Mouse (Mus musculus): Measurements from ENCODE around the gene Klhl15.
"Not testable (repeated sequence)": the region's sequence is repeated elsewhere in the genome, so short reads cannot be mapped to it uniquely, and the experiment has no call there.

The Klhl15 gene

DNA sequence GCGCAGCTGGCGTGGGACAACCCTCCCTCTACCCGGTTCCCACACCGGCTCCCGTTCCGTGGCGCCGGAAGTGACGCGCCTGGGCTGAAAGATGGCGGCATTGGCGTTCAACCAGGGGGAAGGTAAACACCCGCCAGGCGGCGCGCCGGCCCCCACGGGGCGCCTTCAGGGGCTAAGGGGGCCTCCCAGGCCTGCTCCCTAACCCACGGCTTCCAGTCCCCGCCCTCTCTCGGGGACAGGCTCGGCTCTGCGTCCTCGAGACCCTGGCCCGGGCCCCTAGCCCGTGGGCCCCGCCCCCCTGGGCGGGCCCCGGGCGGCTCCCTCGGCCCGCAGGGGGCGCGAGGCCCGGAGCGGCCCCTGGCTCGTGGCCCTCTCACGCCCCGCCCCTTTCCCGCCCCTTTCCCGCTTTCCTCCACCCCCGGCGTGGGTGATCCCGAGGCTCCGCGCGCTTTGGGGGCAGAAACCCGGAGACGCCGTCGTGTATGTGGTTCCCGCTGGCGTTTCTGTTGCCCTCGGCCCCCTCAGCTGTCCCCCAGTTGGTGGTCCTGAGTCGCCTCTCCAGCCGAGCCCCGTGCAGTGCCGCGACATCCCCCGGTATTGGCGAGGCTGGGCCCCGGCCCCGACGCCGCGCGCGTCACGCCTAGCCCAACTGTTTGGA, at the start of gene Klhl15:
Gene Klhl15 (plus strand): TSS at position 68 of the 658 bp plus-strand sequence.
- DNase-seq, result peak; percentile 99

DNA sequence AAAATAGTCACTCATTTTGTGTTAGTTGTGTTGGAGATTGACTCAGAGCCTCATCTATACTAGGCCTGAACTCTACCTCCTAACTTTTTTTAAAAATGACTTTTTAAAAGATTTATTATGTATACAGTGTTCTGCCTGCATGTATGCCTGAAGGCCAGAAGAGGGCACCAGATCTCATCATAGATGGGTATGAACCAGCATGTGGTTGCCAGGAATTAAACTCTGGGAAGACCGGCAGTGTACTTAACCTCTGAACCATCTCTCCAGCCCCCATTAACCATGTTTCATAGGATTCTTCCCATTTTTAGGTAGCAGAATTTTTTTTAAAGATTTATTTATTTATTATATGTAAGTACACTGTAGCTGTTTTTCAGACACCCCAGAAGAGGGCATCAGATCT, 49.2 kb upstream of the Klhl15 start:
- DNase-seq, result no peak

- DNase-seq, result not testable (repeated sequence)
Observed at GRCm38 (mm10) chrX:94193901-94194300, 40.5 kb upstream of the Klhl15 start.

- no peak for DNase-seq
Observed at GRCm38 (mm10) chrX:94197789-94198188, 36.6 kb upstream of the Klhl15 start.

DNA sequence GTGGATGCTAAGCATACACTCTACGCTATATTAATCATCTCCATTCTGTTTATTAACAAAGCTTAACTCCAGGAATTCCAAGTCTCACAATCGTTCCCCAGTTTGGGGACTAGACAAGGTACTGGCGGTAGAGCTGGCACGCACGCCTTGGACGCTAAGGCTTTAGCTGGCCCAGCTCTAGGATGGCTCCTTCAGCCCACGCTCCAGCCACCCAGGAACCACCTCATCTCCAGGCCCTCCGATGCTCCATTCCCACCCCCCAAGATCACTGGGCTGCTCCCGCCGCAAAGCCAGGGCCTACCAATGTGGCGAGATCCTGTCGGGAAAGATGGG, 22.2 kb upstream of the Klhl15 start:
- no peak for DNase-seq

DNA sequence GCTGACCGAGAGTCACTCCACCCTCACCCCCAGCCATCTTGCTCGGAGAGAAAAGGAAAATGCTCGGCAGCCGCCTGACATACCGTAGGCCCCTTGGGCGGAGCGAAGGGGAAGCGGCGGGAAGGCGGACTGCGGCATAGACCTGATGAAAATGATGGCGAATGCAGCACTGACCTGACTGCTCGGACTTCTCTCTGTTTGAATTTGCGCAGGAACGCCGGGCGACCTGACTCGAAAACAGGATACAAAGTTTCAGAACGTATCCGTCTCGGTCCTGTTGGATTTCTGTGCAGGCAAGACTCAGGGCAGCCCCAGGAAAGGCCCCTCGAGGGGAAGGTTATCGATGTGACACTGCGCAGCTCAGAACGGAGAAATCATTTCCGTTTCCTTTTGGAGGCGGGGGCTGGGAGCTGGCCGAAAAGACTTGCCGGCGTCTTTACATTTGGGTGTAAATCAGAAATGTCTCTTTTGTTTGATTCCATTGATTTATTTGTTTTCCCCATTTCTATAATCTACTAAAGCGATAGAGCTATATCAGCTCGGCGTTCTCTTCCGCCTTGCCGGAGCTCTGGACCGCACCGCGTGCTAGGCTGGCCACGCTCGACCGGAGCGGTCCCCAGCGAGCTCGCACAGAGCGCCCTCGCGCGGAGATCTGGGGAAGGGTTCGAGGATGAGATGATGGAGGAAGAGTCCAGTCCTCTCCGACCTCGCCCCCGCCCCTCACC, 21.6 kb upstream of the Klhl15 start, which contains the start of gene Eif2s3x:
Gene Eif2s3x (minus strand): TSS at position 266 of the 725 bp plus-strand sequence.
- peak; percentile 98 for DNase-seq

DNA sequence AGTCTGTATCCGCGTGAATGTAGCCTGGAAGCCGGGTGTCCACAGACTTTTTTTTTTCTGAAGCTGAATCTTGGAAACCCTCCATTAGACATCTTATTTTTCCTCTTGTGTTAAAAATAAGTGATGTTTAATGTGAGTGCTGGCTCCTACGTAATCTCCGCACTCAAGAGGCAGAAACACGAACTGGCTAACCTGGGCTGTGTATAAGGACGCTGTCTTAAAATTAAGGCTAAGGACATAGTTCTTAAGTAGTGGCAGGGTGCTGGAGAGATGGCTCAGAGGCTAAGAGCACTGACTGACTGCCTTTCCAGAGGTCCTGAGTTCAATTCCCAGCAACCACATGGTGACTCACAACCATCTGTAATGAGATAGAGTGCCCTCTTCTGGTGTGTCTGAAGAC, 21.0 kb upstream of the Klhl15 start:
- DNase-seq, result no peak

DNA sequence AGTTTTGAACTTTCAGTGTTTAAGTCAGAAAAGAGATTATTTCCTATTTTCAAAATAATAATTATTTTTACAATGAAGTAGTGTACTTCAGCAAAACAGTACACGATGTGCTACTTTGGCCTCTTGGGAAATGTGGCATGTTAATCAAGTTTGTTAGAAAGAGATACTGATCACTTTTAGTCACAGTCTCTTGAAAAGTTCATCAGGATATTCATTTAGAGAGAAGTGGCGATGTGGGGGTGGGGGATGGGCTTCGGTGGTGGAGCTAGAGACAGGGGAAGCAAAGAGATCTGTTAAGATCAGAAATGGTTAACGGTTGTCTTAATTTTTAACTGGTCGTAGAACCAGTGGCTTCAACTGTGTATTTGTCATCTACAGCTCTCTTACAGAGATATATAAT, 967 bp upstream of the Klhl15 start:
- DNase-seq, result no peak

DNA sequence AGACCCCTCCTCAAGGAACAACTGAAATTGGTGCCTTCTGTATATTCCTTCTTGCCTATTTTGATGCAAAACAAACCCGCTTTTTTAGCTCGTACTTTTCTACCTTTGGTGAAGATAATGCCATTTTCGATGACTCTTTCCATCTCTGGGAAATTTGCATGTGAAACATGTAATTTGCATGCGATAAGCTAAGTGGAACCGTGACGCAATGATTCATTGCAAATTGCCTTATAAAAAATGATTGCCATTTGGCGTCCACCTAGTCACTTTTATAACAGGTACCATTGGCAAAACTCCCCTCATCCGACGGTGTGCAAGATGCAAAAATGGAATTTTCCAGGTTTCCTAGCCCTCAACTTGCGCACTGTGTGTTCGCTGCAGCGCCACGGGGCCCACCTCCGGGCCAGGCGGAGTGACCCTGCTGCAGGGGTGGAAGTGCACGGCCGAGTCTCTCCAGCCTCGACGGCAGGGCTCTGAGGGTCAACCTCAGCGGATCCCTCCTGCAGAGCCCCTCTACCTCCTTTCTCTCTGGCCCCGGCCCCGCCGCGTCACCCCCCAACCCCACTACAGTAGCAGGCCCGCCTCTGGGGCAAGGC, 365 bp upstream of the Klhl15 start:
- no peak for DNase-seq

GRCm38 (mm10) chrX:94235190-94235555, 774 bp downstream of the Klhl15 start:
- DNase-seq, result no peak

DNA sequence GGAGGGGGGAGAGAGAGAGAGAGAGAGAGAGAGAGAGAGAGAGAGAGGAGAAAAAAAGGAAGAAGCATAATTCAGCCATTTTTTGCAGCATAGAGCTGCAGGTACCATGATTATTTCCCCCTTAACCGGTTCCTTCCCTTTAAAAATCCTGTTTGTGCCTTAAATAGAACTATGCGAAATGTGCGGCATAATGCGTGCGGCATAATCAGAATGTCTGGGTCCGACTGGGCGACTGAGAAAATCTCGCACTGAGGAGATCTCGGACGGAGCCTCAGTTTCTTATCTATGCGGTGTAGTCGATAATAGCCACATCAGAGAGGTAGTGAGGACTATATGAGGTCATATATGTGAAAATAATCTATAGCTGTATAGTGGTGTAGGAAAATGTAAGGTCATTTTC, 1.2 kb downstream of the Klhl15 start:
- no peak for DNase-seq

DNA sequence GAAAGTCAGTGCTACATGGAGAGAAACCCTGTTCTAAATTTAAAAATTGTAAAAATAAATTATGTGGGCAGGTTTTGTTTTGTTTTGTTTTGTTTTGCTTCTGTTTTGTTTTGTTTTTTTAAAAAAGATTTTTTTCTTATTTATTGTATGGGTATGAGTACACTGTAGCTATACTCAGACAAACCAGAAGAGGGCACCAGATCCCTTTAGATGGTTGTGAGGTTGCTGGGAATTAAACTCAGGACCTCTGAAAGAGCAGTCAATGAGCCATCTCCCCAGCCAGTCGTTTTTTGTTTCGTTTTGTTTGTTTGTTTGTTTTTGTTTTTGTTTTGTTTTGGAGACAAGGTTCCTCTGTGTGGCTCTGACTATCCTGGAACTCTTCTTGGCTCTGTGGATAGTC, 54.5 kb downstream of the Klhl15 start:
- no peak for DNase-seq

GRCm38 (mm10) chrX:94302928-94303327, 68.5 kb downstream of the Klhl15 start:
- no peak for DNase-seq

GRCm38 (mm10) chrX:94321036-94321902, 86.9 kb downstream of the Klhl15 start:
- no peak for DNase-seq
